Mouse (Mus musculus) stomach, embryonic 15.5 days (tissue): ENCODE measurements around the gene Elp5. TPM values are rescaled to one million over a fixed set of nuclear protein-coding genes. Genes with fewer than 3 reads are reported as not detected.
A peak's percentile ranks its signal among the peaks of the same experiment; 100 is the strongest.
"Not testable (repeated sequence)": the region's sequence is repeated elsewhere in the genome, so short reads cannot be mapped to it uniquely, and the experiment has no call there.

Experiments used
- ATAC-seq: fragments of 200-750 bp; cut with Nextera tagmentation; 2 replicates; pipeline ENCODE4 v1.8.0; 2017; ENCODE audit warnings: low read depth, moderate number of reproducible peaks, moderate TSS enrichment; ENCODE audit not compliant: insufficient read depth, low FRiP score
- H3K27ac ChIP-seq: fragments of 300-500 bp; sonication (generic); 2 replicates; pipeline ENCODE4 v1.5.1; 2015; ENCODE audit warnings: mild to moderate bottlenecking, inconsistent platforms
- H3K27me3 ChIP-seq: fragments of 300-500 bp; sonication (generic); replicated peaks from 2 replicates; pipeline ENCODE4 v1.6.1; 2015; ENCODE audit warnings: inconsistent platforms
- H3K36me3 ChIP-seq: fragments of 300-500 bp; sonication (generic); 2 replicates; pipeline ENCODE4 v1.6.1; 2015; ENCODE audit warnings: inconsistent platforms
- H3K4me1 ChIP-seq: fragments of 300-500 bp; sonication (generic); 2 replicates; pipeline ENCODE4 v1.6.1; 2015; ENCODE audit warnings: inconsistent platforms
- H3K4me2 ChIP-seq: fragments of 300-500 bp; sonication (generic); 2 replicates; pipeline ENCODE4 v1.6.1; 2015; ENCODE audit warnings: mild to moderate bottlenecking, inconsistent platforms
- H3K4me3 ChIP-seq: fragments of 300-500 bp; sonication (generic); replicated peaks from 2 replicates; pipeline ENCODE4 v1.5.1; 2015; ENCODE audit warnings: inconsistent platforms
- H3K9ac ChIP-seq: fragments of 300-500 bp; sonication (generic); 2 replicates; pipeline ENCODE4 v1.6.1; 2015; ENCODE audit warnings: inconsistent platforms
- H3K9me3 ChIP-seq: fragments of 300-500 bp; sonication (generic); 2 replicates; pipeline ENCODE4 v1.6.1; 2016; ENCODE audit warnings: inconsistent platforms
- WGBS: fragments of 180-500 bp; shearing (Covaris S2); methylation state at CpG from one replicate; pipeline ENCODE4 v1.1.7; 2015; 5-methylcytosine and 5-hydroxymethylcytosine counted together
- polyA plus RNA-seq: library from polyadenylated mRNA; unstranded; fragments of >200 nt; fragmentation: Nextera tagmentation; extraction: Ambion mirVana; gene quantifications from 2 replicates; pipeline ENCODE4 v1.2.1, GENCODE M21; 2015

Elp5 gene
- polyA plus RNA-seq, 1 experiment from 2014 or later = 92.9 TPM

- Histone ChIP-seq H3K36me3 (no peaks in the 10 kb centered on the region), H3K27ac (peak overlapping the region; percentile 70), H3K27me3 (no peaks in the 10 kb centered on the region), H3K4me1 (peaks cover 45% of the 10 kb centered on the region), H3K9me3 (no peaks in the 10 kb centered on the region), H3K9ac (no peak overlapping the region), H3K4me3 (peak overlapping the region; percentile 54), H3K4me2 (peak overlapping the region; percentile 76)
- WGBS = 2% methylated on average over 40 of the region's 40 CpGs
- ATAC-seq = peak; percentile 78
Measured at GRCm38 (mm10) chr11:70021264-70022132, 39.2 kb upstream of the Elp5 start.

GRCm38 (mm10) chr11:70020731-70021263, 38.5 kb upstream of the Elp5 start:
- Histone ChIP-seq H3K9me3 (no peaks in the 10 kb centered on the region), H3K36me3 (no peaks in the 10 kb centered on the region), H3K27me3 (no peaks in the 10 kb centered on the region), H3K9ac (no peak overlapping the region), H3K4me1 (peaks cover 38% of the 10 kb centered on the region), H3K27ac (peak overlapping the region; percentile 70), H3K4me3 (peak overlapping the region; percentile 54), H3K4me2 (peak overlapping the region; percentile 76)
- WGBS = under 1% methylated on average over 8 of the region's 8 CpGs
- peak; percentile 86 for ATAC-seq

GRCm38 (mm10) chr11:70020022-70020631, 37.8 kb upstream of the Elp5 start:
- Histone ChIP-seq H3K36me3 (no peaks in the 10 kb centered on the region), H3K4me1 (peaks cover 31% of the 10 kb centered on the region), H3K4me2 (peak overlapping the region; percentile 76), H3K27ac (peak overlapping the region; percentile 70), H3K4me3 (peak overlapping the region; percentile 61), H3K9me3 (no peaks in the 10 kb centered on the region), H3K9ac (no peak overlapping the region), H3K27me3 (no peaks in the 10 kb centered on the region)
- 17% methylated on average over 8 of the region's 8 CpGs for WGBS
- no peak for ATAC-seq

GRCm38 (mm10) chr11:70019495-70020021, 37.2 kb upstream of the Elp5 start:
- Histone ChIP-seq H3K4me2 (peak overlapping the region; percentile 76), H3K27ac (peak overlapping the region; percentile 70), H3K36me3 (no peaks in the 10 kb centered on the region), H3K4me1 (peaks cover 32% of the 10 kb centered on the region), H3K4me3 (peak overlapping the region; percentile 61), H3K9me3 (no peaks in the 10 kb centered on the region), H3K9ac (0 out of 2 replicates have a peak overlapping the region, but pooled peaks have one; percentile 76), H3K27me3 (no peaks in the 10 kb centered on the region)
- WGBS = 19% methylated on average over 2 of the region's 2 CpGs
- no peak for ATAC-seq

- ATAC-seq = no peak
- Histone ChIP-seq H3K4me1 (peaks cover 33% of the 10 kb centered on the region), H3K27ac (peak overlapping the region; percentile 88), H3K4me2 (peak overlapping the region; percentile 76), H3K9ac (peak overlapping the region; percentile 76), H3K9me3 (no peaks in the 10 kb centered on the region), H3K4me3 (peak overlapping the region; percentile 61), H3K36me3 (0 out of 2 replicates have a peak, but pooled peaks cover 6% of the 10 kb centered on the region), H3K27me3 (no peaks in the 10 kb centered on the region)
- WGBS = under 1% methylated on average over 25 of the region's 25 CpGs
Measured at GRCm38 (mm10) chr11:70018131-70018990, 36.0 kb upstream of the Elp5 start.

GRCm38 (mm10) chr11:70017199-70017767, 35.0 kb upstream of the Elp5 start:
- Histone ChIP-seq H3K36me3 (peaks cover 11% of the 10 kb centered on the region; the same call in 1 of the 2 replicates), H3K4me3 (no peak overlapping the region), H3K4me1 (peaks cover 33% of the 10 kb centered on the region), H3K9ac (no peak overlapping the region), H3K27me3 (no peaks in the 10 kb centered on the region), H3K27ac (0 out of 2 replicates have a peak overlapping the region, but pooled peaks have one; percentile 54), H3K9me3 (no peaks in the 10 kb centered on the region), H3K4me2 (peak overlapping the region; percentile 76)
- WGBS = 43% methylated on average over 7 of the region's 7 CpGs
- ATAC-seq = no peak

GRCm38 (mm10) chr11:70016669-70017068, 34.4 kb upstream of the Elp5 start, which contains the start of gene Dlg4:
Gene Dlg4 (plus strand): TSS chr11:70016942.
- WGBS = 60% methylated on average over 3 of the region's 3 CpGs
- peak within 1 kb of the TSS; percentile 76 for H3K4me2 ChIP-seq
- H3K27ac ChIP-seq = 0 out of 2 replicates have a peak within 1 kb of the TSS, but pooled peaks have one; percentile 54
- no peaks in the 10 kb centered on the region for H3K9me3 ChIP-seq
- H3K9ac ChIP-seq = no peak within 1 kb of the TSS
- H3K27me3 ChIP-seq = no peaks in the 10 kb centered on the region
- ATAC-seq = no peak
- H3K4me1 ChIP-seq = peaks cover 33% of the 10 kb centered on the region
- H3K36me3 ChIP-seq = peaks cover 17% of the 10 kb centered on the region
- H3K4me3 ChIP-seq = no peak within 1 kb of the TSS

- H3K9me3 ChIP-seq, H3K27ac ChIP-seq, H3K4me2 ChIP-seq, H3K27me3 ChIP-seq, H3K9ac ChIP-seq, ATAC-seq, H3K4me3 ChIP-seq: not testable (repeated sequence)
- H3K36me3 ChIP-seq = peaks cover 22% of the 10 kb centered on the region
- 83% methylated on average over 2 of the region's 2 CpGs for WGBS
- H3K4me1 ChIP-seq = peaks cover 33% of the 10 kb centered on the region
Measured at GRCm38 (mm10) chr11:70016177-70016576, 33.9 kb upstream of the Elp5 start.

GRCm38 (mm10) chr11:70015677-70016076, 33.4 kb upstream of the Elp5 start:
- H3K4me3 ChIP-seq = no peak overlapping the region
- no peaks in the 10 kb centered on the region for H3K27me3 ChIP-seq
- peak overlapping the region; percentile 74 for H3K4me2 ChIP-seq
- no peak overlapping the region for H3K27ac ChIP-seq
- no peak overlapping the region for H3K9ac ChIP-seq
- no peak for ATAC-seq
- no peaks in the 10 kb centered on the region for H3K9me3 ChIP-seq
- WGBS = 66% methylated on average over 6 of the region's 6 CpGs
- peaks cover 27% of the 10 kb centered on the region for H3K36me3 ChIP-seq
- H3K4me1 ChIP-seq = peaks cover 33% of the 10 kb centered on the region

GRCm38 (mm10) chr11:70014880-70015558, 32.7 kb upstream of the Elp5 start, which contains the start of gene Acadvl:
Gene Acadvl (minus strand): TSS chr11:70015411.
- under 1% methylated on average over 35 of the region's 35 CpGs for WGBS
- peaks cover 34% of the 10 kb centered on the region for H3K36me3 ChIP-seq
- ATAC-seq = peak; percentile 79
- peak within 1 kb of the TSS; percentile 74 for H3K4me2 ChIP-seq
- H3K4me1 ChIP-seq = peaks cover 27% of the 10 kb centered on the region
- peak within 1 kb of the TSS; percentile 58 for H3K4me3 ChIP-seq
- H3K9ac ChIP-seq = peak within 1 kb of the TSS; percentile 24; the same call in 1 of the 2 replicates
- H3K9me3 ChIP-seq = no peaks in the 10 kb centered on the region
- H3K27me3 ChIP-seq = no peaks in the 10 kb centered on the region
- peak within 1 kb of the TSS; percentile 31; the same call in 1 of the 2 replicates for H3K27ac ChIP-seq
